Mouse (Mus musculus): ENCODE data around the gene Fcer1g.

Gene Fcer1g

DNA sequence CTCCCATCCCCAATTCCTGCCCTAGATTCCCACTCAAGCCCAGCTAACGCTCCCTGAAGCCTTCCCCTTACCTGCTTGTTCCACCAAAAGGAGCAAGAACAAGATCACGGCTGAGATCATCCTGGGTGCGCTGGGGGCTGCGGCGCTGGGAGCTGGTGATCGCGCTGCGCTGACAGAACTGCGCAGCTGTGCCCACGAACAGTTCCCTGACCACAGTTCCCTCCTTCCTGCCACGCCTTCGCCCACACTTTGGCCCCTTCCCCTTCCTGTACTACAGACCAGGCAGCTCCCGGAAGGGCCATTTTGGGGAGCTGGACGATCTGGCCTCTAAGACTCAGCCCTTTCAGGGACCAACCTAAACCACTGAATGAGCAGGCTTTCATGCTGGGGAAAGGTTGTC, at the start of gene Fcer1g:
Gene Fcer1g (minus strand): TSS at position 240 of the 400 bp plus-strand sequence.
- no peak for DNase-seq

DNA sequence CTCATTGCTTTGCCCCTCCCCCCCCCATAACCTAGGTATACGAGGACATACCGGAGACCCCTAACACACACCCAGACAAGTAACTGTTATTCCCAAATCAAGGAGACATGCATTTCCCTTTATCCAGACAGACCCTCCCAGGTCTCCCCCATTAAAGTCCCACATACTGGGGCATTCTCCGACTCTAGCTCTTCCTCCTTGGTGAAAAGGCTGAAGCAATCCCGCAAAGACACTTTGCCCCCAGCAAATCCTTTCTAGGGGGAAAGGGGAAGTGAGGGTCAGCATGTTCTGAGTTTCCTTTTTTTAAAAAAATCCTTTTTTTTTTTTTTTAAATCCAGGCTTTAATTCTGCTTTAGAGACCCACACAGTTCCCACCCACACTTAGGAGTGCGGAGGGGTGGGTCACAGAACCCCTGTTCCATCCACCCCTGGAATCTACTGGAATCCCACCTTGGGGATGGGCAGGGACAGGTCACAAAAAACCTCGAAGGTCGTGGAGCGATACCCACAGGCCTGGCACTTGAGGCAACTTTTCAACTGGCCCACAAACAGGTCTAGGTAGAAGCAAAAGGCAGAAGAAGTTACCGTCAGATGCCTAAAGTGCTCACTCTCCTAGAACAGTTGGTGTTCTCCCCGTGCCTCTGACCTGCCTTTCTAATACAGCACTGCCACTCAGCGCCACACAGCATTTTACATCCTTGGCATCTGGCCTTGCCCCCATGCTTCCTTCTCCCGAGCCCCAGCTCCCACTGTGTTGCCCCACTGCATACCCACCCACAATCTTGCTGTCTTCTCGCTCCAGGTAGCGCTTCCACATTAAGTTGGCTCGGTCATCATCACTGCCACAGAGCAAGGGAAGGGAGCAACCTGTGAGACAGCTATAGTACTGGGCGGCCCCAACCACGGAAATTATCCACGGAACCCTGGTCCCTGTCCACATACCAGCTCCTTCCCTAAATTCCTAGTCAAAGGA, 49.3 kb upstream of the Fcer1g start:
- DNase-seq: peak; percentile 3

DNA sequence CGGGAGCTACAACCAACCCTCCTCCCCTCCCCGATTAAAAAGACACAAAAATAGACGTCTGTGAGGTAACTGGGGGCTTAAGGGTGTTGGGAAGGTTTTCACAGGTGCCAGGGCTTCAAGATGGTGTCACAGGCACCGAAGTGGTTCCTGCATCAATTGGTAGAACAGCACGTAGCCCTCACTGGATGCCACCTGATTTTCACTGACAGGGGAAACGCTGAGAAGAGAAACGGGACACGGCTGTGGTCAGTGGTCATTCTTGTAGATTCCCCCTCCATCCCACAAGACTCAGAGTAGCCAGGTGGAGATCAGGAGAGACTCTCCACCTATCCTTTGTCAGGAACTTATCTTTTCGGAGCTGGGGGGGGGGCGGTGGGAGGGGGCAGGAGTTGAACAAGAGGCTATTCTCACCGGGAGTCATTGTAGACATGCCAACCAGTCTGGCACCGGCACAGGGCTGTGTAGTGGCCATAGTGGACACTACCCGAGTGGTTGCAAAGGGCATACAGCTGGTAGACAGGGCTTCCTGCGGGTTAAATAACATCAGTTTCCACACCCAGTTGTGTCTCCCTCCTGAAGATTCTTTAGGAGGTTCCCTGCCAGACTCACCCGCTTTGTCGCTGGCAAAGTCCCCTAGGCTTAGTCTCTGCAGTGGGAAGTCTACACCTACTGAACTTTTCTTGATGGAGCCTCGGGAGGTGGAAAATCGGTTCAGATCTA, 48.1 kb upstream of the Fcer1g start:
- no peak for DNase-seq

DNA sequence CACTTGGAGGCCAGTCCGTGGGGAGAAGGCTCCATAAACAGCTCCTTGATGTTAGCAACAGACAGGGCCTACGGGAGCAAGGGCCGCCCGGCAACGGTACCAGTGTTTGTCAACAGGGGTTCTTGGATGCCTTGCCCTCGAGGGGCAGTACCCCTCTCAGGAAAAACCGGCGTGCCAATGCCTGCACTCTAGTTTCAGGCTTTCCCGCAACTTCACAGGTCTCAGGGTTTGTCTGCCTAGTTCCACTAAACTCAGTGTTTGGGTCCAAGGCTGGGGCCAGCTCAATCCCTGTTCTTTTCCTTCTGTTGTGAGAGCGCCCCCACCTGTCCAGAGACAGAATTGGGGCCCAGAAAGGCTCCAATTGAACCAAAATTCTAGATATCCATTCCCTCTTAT, 47.4 kb upstream of the Fcer1g start:
- DNase-seq: peak; percentile 89

DNA sequence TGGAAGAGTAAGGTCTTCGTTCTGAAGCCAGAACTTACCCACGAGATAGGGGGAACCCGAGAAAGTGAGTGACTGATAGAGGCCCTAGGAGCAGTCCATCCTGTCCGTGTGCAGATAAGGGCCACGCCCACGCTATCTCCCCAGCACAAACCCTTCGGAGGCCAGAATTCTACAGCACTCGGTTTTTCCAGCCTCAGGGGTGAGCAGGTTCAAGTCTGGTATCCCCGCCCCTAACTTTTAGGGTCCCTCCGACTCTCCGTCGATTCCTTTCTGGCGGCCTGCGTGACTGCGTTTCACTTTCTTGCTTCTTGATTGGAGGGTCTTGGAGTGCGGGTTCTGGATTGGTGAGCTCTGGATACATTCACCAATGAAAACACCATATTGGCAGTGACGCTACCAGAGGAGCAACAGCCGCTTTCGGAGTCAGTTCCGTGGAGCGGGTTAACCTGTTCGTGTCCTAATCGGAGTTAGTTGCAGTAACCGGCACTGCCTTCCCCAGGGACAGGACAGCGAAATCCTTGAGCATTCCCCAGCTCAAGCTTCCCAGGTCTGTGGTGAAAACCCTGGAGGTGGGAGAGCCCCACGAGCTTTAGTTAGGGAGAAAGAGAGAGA, 46.9 kb upstream of the Fcer1g start, which contains the start of gene Ppox:
Gene Ppox (minus strand): TSS at position 271 of the 612 bp plus-strand sequence.
- peak; percentile 95 for DNase-seq

DNA sequence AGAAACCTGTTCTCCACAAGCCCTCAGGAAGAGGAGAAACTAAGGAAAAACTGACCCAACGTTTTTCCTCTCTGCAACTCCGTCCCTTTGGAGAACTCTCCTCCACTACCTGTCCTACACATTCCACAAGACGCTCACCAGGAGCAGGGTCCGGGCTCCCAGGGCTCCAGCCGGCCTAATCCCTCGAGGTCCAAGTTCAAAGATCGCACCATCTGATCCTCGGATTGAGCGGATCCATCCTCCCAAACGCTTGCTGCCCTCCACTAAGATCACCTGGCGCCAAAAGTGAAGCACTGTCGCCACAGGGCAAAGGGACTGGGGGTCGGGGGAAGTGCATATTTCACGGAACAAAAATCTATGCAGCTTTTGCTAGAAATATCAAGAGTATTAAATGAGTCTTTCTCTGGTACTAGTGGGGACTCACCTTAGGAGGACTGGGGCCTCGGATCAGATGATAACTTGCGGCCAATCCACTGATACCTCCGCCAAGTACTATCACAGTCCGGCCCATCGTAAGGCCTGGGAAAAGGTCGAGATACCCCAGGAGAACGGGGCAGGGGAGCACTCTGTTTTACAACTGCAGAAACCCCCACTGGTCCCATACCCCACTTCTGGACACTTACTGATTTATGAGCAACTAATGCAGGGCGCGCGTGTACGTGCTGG, 46.2 kb upstream of the Fcer1g start:
- peak; percentile 59 for DNase-seq

DNA sequence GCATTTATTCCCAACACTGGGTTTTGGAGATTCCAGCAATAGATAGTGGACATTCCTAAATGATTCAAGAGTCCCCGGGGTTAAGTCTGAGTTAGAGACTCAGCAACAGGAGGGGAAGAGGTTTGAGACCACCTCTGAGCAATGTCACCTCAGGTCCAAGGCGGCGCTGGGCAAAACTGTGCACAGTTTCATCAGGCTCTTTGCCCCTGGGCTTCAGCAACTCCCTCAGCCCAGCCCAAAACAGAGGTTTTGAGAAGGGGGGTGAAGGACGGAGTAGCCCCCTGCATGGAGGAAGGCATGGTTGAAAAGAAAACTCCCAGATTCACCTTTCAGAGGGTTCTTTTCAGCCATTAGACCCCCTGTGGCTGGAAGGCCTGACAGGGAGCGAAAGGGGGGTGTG, 45.6 kb upstream of the Fcer1g start:
- DNase-seq: no peak

DNA sequence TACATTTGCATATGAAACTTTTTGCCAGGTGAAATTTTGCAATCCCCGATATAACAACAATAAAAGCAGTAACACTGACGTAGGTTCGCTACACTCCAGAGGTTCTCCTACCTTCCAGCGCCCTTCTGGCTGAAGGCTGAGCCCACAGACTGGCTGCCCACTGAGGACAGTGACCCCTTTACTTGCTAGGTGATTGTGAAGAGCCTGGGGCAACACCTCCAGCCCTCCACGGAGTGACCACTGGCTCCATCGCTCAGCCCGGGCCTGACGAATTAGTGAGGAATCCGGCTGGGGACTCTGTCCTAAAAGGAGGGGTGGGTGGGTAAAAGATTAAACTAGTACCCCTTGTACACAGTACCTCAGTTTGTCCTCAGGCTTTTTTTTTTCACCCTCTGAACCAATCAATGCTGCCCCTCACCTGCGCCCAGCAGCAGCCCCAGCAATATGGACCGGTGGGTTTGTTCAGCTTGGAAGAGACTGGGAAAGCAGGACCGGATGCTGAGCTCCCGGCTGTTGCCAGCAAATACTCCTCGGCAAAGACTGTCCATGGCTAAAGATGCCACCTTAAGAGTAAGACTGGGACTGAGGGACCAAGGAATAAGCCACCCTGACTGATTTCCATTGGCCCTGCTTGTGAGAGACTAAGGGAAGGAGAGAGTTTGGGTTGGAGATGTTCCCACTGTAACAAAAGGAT, 45.0 kb upstream of the Fcer1g start:
- no peak for DNase-seq

DNA sequence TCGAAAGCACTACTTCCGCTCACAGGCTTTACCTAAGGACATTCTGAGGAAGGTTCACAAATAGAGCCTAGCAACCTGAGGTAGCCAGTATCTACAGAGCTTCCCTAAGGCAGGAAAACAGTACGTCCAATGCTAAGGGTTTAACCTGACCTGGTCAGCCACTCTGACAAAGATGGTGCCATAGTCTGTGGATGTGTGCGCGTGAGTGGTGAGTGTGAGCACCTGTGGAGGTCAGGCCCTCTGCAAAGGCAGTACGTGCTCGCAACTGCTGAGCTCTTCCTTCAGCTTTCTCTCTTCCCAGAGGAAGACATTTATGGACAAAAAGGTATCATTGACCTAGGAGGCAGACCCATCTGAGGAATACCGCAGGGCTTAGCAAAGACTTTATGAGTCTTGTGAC, 44.3 kb upstream of the Fcer1g start:
- DNase-seq: no peak

DNA sequence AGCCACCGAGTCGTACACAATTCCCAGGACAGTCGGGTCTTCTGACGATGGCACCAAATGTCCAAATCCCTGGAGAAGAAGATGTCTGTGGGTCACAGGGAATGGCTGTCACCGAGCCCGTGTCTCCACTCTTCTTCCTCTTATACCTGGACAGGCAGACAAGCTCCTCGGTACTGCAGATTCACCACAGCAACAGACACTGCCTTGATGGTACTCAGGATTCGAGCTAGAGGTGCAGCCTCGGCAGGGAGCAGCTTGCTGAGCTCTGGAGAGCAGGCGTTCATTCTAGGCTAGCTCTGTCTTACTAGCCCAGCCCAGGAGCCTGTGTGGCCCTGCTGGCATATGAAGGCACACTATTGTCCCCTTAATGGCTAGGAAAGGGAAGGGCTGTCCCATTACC, 43.6 kb upstream of the Fcer1g start:
- DNase-seq: no peak

DNA sequence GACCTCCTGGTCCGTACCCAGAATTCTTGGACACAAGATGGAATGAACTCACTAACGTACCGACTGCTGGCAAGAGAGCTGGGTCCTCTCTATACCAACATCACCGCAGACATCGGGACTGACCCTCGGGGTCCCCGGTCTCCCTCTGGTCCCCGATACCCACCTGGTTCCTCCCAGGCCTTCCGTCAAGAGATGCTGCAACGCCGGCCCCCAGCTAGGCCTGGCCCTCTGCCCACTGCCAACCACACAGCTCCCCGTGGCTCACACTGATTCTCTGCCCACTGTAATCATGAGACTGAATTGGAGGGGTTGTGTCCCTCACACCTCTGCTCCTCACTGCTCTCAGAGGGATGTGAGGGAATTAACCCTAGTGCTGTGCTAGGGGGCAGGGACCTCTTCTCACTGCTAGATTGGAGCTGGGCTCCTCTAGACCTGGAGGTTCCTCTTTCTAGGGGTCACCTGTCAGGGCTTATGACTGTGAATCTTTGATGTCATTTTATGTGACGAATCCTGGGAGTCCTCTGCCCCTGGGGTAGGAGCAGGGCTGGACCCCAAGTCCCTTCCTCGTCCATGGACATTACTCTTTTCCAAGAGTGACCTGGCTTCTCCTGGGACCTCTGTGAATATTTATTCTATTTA, 42.1 kb upstream of the Fcer1g start:
- DNase-seq: no peak

DNA sequence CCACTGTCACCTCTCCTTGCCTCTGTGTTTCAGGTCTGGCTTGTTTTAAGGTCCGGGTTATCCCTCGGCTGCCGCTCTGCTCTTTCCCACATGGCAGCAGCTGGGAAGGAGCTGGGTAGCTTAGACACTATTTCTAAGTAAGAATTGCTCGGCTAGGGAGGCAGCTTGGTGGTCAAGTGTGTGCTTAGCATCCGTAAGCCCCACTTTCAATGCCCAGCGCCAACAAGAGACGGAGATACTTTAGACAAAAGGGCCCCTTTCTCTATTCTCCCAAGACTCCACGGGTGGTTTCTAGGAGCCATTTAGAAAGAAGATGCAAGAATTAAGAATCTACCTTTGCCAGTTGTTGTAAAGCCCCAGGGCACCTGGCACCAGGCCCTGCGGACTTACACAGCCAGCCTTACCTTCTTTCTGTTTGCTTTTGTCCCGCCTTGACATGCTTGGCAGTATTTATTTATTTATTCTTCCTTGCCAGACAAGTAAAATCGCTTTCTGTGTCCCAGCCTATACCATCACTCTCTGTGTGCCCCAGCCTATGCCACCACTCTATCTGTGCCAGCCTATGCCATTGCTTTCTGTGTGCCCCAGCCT, 41.1 kb upstream of the Fcer1g start:
- DNase-seq: no peak

DNA sequence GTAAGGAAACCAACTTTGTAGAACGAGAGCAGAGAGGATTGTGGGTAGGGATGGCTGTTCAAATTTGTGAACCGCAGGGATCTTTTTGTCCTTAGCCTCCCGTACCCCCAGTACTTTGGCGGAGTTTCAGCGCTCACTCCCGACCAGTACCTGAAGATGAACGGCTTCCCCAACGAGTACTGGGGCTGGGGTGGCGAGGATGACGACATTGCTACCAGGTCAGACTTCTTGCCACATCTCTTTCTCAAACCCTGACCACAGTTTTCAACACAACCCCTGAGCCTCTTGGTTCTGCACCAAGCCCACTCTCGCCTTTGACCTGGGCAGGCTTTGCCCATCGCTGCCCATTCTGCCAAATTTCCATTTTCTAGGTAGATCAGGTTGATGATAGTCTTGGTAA, 40.0 kb upstream of the Fcer1g start:
- DNase-seq: no peak

DNA sequence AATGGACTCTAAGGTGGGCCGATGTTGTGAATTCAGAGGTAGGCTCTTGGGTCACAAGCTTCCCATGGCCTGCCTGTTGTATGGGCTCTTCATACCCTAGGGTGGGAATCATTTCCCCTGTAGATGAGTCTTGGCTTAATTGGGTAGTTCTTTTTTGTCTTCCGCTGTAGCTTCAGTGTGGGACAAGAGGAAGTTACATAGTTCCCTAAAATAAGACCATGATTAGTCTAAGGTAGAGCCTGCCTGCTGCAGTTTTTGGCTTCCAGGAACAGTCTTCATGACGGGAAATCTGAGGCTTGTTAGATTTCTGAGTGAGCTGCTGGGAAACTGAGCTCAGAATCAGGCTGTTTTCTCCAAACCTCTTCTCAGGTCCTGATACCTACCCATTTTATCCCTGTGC, 37.9 kb upstream of the Fcer1g start:
- no peak for DNase-seq

DNA sequence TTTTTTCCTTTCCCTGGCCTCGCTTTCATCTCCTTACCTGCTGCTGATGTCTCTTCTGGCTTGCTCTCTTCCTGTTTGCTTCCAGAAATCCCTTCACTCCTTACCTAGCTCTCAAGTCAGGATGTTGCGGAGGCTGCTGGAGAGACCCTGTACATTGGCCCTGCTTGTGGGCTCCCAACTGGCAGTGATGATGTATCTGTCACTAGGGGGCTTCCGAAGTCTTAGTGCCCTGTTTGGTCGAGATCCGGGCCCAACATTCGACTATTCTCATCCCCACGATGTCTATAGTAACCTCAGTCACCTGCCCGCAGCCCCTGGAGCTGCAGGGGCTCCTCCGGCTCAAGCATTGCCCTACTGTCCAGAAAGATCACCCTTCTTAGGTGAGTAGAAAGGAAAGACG, 37.5 kb upstream of the Fcer1g start:
- no peak for DNase-seq

DNA sequence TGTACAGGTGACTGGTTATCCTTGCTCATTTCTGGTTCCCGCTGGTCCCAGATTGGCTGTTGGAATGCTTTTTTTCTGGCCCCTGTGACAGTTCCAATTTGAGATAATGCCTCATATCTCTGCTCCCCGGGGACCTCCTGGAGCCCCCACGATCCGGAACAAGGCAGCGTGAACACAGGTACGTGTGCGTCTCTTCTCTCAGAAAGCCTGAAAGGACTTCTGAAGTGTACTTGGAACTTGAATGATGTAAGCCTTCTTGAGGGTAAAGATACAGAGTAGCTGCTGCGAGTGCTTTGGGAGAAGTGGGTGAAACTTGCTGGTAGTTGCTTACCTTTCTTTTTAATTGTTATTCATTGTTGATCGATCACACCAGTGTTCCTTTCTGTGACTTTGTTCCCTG, 37.0 kb upstream of the Fcer1g start:
- no peak for DNase-seq

DNA sequence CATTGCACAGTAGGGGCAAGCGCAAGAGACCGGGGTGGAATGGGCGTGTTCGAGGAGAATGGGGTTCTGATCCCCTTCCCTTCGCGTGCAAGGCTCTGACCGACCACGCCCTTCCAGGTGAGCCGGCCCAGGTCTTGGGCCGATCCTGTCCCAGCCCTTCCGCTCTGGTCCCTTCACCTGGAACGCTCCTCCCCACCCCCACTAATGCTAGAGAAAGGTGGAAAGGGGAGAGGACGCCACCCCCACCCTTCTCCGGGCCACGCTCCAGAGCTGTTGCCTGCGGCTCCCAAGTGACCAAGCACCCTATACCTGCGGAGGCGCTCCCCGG, 36.4 kb upstream of the Fcer1g start:
- peak; percentile 83 for DNase-seq

DNA sequence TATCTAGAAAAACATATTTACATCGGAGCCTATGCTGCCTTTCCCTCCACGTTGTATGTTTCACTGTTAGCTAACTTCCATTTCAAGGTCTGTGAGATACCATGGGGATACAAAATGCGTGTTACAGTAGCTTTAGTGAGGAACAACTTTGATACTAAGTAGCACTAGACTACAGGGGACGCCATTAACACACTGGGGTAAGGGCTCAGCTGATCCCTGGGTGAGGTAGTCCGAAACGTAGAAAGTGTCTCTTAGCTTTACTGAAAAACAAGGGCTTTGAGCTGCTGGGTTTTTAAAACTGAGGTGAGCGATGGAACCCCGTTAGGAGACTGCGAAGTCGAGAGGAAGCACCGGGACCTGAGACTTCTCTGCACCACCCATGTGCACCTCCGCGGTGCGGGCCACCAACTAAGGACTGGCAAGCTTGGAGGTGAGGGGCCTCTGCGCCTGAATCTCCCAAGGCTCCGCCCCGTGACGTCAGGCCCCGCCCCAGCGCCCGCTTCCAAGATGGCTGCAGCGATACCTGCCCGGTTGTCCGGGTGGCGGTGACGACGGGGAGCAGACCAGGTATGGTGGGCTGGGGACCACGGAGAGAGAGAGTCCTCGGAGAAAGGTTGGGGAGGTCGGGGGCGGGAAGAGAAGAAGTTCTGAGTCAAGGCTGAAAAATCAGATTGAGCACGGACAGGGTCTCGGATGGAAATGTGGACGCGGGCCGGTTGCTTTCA, 35.8 kb upstream of the Fcer1g start, which contains the start of gene B4galt3:
Gene B4galt3 (plus strand): TSS at position 481 of the 725 bp plus-strand sequence.
- DNase-seq: peak; percentile 98

DNA sequence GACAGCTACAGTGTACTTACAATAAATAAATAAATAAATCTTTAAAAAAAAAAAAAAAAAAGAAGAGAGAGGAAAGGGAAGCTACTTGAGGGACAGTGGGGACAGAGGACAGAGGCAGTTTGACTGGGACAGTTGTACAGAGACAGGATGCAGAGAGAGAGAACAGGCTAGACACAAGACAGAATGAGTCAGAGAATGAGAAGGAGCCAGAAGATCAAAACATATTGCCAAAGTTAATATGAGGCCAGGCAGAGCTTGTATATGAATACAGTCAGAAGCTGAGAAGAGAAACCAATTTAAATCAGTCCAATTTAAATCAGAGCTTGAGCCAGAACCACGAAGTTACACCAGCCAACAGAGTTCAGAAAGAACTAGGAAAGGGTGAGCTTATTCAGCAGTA, 34.2 kb upstream of the Fcer1g start:
- no peak for DNase-seq

DNA sequence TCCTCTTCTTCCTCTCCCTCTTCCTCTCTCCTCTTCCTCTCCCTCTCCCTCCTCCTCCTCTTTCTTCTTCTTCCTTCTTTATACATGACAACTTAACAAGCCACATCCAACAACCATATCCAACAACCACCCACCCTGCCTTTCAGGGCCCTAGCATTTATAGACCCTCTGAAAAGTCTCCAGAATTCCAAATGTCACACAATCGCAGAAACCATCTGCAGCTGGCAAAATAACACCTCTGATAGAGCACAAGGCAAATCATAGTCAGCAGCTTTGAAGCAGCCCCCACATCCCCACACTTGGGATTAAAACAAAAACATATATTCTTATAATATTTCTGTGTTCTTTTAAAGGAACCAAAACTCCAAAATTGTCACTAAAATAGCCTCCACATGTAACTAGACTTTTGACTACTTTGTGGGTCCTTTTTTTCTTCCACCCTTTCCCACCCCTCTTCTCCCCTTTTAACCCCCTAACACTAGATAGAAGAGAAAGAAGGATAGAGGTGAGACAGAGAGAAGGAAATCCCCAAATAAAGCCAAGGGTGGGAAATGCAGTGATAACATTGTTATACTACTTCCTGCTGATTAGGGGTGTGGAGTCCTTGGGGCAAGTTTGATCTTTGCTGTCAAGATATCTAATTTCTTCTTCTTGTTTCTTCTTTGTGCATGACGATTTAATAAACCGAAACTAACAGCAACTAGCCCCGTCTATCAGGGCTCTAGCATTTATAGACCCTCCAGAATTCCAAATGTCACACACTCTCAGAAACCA, 32.0 kb upstream of the Fcer1g start:
- DNase-seq: no peak

Data from kidney, postnatal 14 days (tissue).